Mouse (Mus musculus): ENCODE measurements at regions not wholly inside any gene's neighbourhood (a gene's known extent, or its start where the extent isn't known, plus 50 kb on each side); places are given as distances from the start of the nearest gene placed in this dataset.

GRCm38 (mm10) chr10:43721356-43721755 lies 143.3 kb downstream of the Cd24a start:
- no peak overlapping the region for H3K27ac ChIP-seq (ENCODE audit: insufficient read depth, low read depth)
- in situ Hi-C loops (cut with MboI; ENCODE audit: low pct_ligation_motif_present, low pct_unique_long_range_greater_than_20kb, low sequenced_read_pairs), result no loop called here
- no peaks in the 10 kb centered on the region for H3K27me3 ChIP-seq (replicated peaks)
- peaks cover 12% of the 10 kb centered on the region for H3K9me3 ChIP-seq (replicated peaks; ENCODE audit: low read length)
- no peaks in the 10 kb centered on the region for H3K79me2 ChIP-seq (replicated peaks; ENCODE audit: control insufficient read depth, extremely low read depth, insufficient read depth, poor library complexity, severe bottlenecking)
- H3K4me2 ChIP-seq (ENCODE audit: insufficient read depth, low read depth, poor library complexity, severe bottlenecking), result no peak overlapping the region
- dilution Hi-C loops (cut with MboI; ENCODE audit: extremely low pct_ligation_motif_present, extremely low pct_unique_long_range_greater_than_20kb, low sequenced_read_pairs), result no loop called here
- TF ChIP-seq USF2 (conservative IDR thresholded peaks at IDR 0.05; ENCODE audit: low read depth, low read length) (no peak), UBTF (IDR thresholded peaks at IDR 0.05; ENCODE audit: low read depth, low read length) (no peak), CHD1 (IDR thresholded peaks at IDR 0.05; ENCODE audit: low read depth, low read length) (no peak), NELFE (IDR thresholded peaks at IDR 0.05; ENCODE audit: low read depth, low read length) (no peak), MAFK (IDR thresholded peaks at IDR 0.05; ENCODE audit: insufficient replicate concordance, low read length) (no peak), E2F4 (IDR thresholded peaks at IDR 0.05; ENCODE audit: insufficient replicate concordance, low read depth, low read length) (no peak), ZNF384 (IDR thresholded peaks at IDR 0.05; ENCODE audit: low read depth, low read length) (no peak), JUND (conservative IDR thresholded peaks at IDR 0.05; ENCODE audit: low read depth, low read length) (no peak), ZC3H11A (IDR thresholded peaks at IDR 0.05; ENCODE audit: low read depth, low read length) (no peak), ZMIZ1 (IDR thresholded peaks at IDR 0.05; ENCODE audit: low read depth, low read length) (no peak)
- no peak overlapping the region for H3K9ac ChIP-seq (ENCODE audit: insufficient read depth, low read depth)
- H3K4me3 ChIP-seq (replicated peaks in 1 of 3; ENCODE audit: low read depth in 2 of 3, low read length in 2 of 3, poor library complexity in 1 of 3), result no peak overlapping the region
- peaks cover 0 to 31% of the 10 kb centered on the region in 2 experiments for H3K36me3 ChIP-seq (replicated peaks in 1 of 2; ENCODE audit: control insufficient read depth in 1 of 2, insufficient read depth in 1 of 2, low read length in 1 of 2)
- no peak for DNase-seq (ENCODE audit: extremely low read depth)
- H3K4me1 ChIP-seq (ENCODE audit: control insufficient read depth in 1 of 2, insufficient read depth in 2 of 2), result peaks cover 2 to 23% of the 10 kb centered on the region in 2 experiments; a peak in 3 of 4 replicates

DNA sequence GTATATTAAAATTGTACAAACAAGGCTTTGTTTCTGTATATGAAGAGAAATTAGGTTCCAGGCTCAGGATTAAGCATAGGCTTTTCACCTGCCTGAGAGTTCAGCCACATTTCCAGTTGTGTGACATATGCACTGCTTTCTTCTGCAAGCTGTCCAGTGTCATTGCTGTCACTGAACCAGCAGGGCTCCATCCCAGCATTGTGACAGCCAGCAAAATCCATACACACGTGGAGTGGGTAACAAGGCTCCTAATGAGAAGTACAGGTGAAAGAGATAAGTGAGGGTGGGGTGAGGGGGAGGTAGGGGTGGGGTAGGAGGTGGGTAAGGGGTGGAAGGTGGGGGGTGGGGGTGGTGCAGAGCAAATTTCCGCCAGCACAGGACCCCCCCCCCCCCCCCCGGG lies 144.1 kb downstream of the Cd24a start:
- peaks cover 0 to 25% of the 10 kb centered on the region in 2 experiments for H3K36me3 ChIP-seq (replicated peaks in 1 of 2; ENCODE audit: control insufficient read depth in 1 of 2, insufficient read depth in 1 of 2, low read length in 1 of 2)
- no peak overlapping the region for H3K9ac ChIP-seq (ENCODE audit: insufficient read depth, low read depth)
- H3K27me3 ChIP-seq (replicated peaks), result no peaks in the 10 kb centered on the region
- peaks cover 2 to 23% of the 10 kb centered on the region in 2 experiments; a peak in 3 of 4 replicates for H3K4me1 ChIP-seq (ENCODE audit: control insufficient read depth in 1 of 2, insufficient read depth in 2 of 2)
- no peak overlapping the region for H3K4me2 ChIP-seq (ENCODE audit: insufficient read depth, low read depth, poor library complexity, severe bottlenecking)
- H3K4me3 ChIP-seq (replicated peaks in 1 of 3; ENCODE audit: low read depth in 2 of 3, low read length in 2 of 3, poor library complexity in 1 of 3), result no peak overlapping the region
- in situ Hi-C loops (cut with MboI; ENCODE audit: low pct_ligation_motif_present, low pct_unique_long_range_greater_than_20kb, low sequenced_read_pairs) (no loop called here), dilution Hi-C loops (cut with MboI; ENCODE audit: extremely low pct_ligation_motif_present, extremely low pct_unique_long_range_greater_than_20kb, low sequenced_read_pairs) (no loop called here)
- TF ChIP-seq SIN3A (IDR thresholded peaks at IDR 0.05; ENCODE audit: low read length) (no peak), POLR2AphosphoS2 (IDR thresholded peaks at IDR 0.05; ENCODE audit: low read depth, low read length) (no peak), TBP (conservative IDR thresholded peaks at IDR 0.05; ENCODE audit: low read depth, low read length) (no peak), GABPA (IDR thresholded peaks at IDR 0.05; ENCODE audit: insufficient replicate concordance, low read depth, low read length) (no peak), MXI1 (IDR thresholded peaks at IDR 0.05; ENCODE audit: low read depth, low read length) (no peak), ZC3H11A (IDR thresholded peaks at IDR 0.05; ENCODE audit: low read depth, low read length) (no peak), IRF4 (IDR thresholded peaks at IDR 0.05; ENCODE audit: low read depth, low read length) (no peak), MEF2A (IDR thresholded peaks at IDR 0.05; ENCODE audit: borderline replicate concordance, low read depth, low read length) (no peak), NRF1 (IDR thresholded peaks at IDR 0.05; ENCODE audit: low read depth, low read length) (no peak), UBTF (IDR thresholded peaks at IDR 0.05; ENCODE audit: low read depth, low read length) (no peak), MAFK (IDR thresholded peaks at IDR 0.05; ENCODE audit: insufficient replicate concordance, low read length) (no peak), MAZ (IDR thresholded peaks at IDR 0.05; ENCODE audit: low read depth, low read length) (no peak), PAX5 (IDR thresholded peaks at IDR 0.05; ENCODE audit: low read length) (no peak), ZKSCAN1 (IDR thresholded peaks at IDR 0.05; ENCODE audit: borderline replicate concordance, low read depth, low read length) (no peak), ELF1 (IDR thresholded peaks at IDR 0.05; ENCODE audit: low read depth, low read length) (no peak), RAD21 (IDR thresholded peaks at IDR 0.05; ENCODE audit: low read depth, low read length) (no peak), CTCF (conservative IDR thresholded peaks at IDR 0.05 in 1 of 2, IDR thresholded peaks at IDR 0.05 in 1 of 2; ENCODE audit: low read depth in 2 of 2, low read length in 2 of 2) (no peak)
- no peak overlapping the region for H3K27ac ChIP-seq (ENCODE audit: insufficient read depth, low read depth)
- peaks cover 4% of the 10 kb centered on the region for H3K9me3 ChIP-seq (replicated peaks; ENCODE audit: low read length)
- DNase-seq (ENCODE audit: extremely low read depth), result no peak
- H3K79me2 ChIP-seq (replicated peaks; ENCODE audit: control insufficient read depth, extremely low read depth, insufficient read depth, poor library complexity, severe bottlenecking), result no peaks in the 10 kb centered on the region
